Mouse (Mus musculus) small intestine, adult 10 weeks (tissue): ENCODE data around the gene Siah1a. TPM values are rescaled to one million over a fixed set of nuclear protein-coding genes. Genes with fewer than 3 reads are reported as not detected.

ENCODE experiments used
- polyA plus RNA-seq: library from polyadenylated mRNA; stranded (reverse); fragments of 350-450 nt; fragmentation: Illumina TruSeq; extraction: RNeasy Lipid Tissue Mini Kit (QIAGEN cat#74804); gene quantifications from one replicate; pipeline ENCODE4 v1.2.3, GENCODE M21; 2014; ENCODE audit warnings: low replicate concordance

Siah1a gene
- polyA plus RNA-seq = 48.7 TPM

DNA sequence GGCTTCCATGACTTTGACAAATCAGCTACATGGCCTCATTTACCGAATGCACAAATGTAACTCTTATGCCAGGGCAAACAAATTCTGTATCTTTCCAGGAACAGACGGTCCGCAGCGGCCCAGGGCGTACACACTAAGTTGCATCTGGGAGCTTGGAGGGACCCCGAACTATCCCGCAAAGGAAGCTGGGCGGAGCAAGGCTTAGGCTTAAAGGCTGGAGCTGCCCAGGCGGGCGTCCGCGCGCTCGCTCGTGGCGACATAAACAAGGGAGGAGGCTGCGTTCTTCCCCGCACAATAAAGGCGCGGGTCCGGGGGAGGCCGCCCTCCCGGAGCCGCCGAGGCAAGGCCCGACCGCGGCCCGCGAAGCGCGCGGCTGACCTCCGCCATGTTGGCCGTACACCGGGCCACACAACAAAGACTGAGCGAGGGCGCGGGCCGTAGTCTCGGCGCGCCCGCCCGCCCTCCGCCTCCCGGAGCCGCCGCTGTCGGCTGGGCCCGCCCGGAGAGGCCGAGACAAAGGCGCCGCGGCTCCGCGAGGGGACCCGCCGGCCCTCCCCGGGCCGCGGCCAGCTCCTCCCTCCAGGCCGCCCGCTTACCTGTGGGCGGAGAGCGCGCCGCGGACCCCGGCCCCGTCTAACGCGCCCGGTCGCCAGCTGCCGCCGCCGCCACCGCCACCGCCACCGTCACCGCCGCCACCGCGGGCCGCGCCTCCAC, at the start of gene Siah1a, which contains the start of gene Gm10638:
TSS of gene Siah1a (minus strand) at position 714 of the 714 bp plus-strand sequence.
TSS of gene Gm10638 (plus strand) at position 479 of the 714 bp plus-strand sequence.

Other genes with a start within 250 kb of the Siah1a start
- gene Abcc12, start 165.2 kb downstream of the Siah1a start, polyA plus RNA-seq = not detected
- 84.3 TPM for gene Lonp2, start 121.9 kb downstream of the Siah1a start, polyA plus RNA-seq
- not detected for gene Gm10638, start 235 bp downstream of the Siah1a start, polyA plus RNA-seq
- 22.4 TPM for gene N4bp1, start 139.3 kb upstream of the Siah1a start, polyA plus RNA-seq